Comparison of ENCODE assay signal across 27 mouse cellular contexts in the genomic region with DNA sequence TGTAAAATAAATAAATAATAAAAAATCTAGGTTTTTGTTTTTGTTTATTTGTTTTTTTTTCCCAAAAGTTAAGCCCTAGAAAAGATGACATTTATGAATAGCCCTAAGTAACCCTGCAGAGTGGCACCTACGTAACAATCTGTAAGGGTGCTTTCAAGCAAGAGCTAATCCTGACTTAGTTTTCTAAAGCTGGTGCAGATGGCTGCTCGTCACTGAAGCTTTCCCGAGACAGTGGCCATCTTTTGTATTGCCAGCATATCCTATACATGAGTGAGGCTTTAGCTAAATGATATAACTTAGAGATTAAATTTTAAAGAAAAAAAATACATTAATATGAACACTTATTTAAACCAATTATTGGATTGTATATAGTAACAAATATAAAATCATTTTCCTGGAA.
"Had no signal": no experiment of that assay in that cellular context is flagged by ENCODE, and none has a peak within 500 bp of the region (broad histone marks: within the 10 kb centered on the region; RNA-seq: fewer than 3 reads in every experiment).

No protein-coding gene starts in this region.

- DNase-seq: forebrain, postnatal 0 days; gastrocnemius, adult 2 months; gastrocnemius, postnatal 10 days; gastrocnemius, postnatal 25 days; heart, adult 18-20 months; heart, postnatal 10 days; heart, postnatal 4 days; kidney, adult 18-20 months; kidney, adult 8-10 months; kidney, postnatal 10 days; kidney, postnatal 25 days; kidney, postnatal 4 days; layer of hippocampus, adult 9-11 months; layer of hippocampus, postnatal 36 days; left cerebral cortex, postnatal 4 days had no signal

- H3K9me3 ChIP-seq: heart, embryonic 10.5 days; heart, embryonic 12.5 days; hindbrain, embryonic 10.5 days; hindbrain, embryonic 12.5 days; intestine, embryonic 15.5 days; limb, embryonic 13.5 days; limb, embryonic 15.5 days had no signal

- ATAC-seq: forebrain, postnatal 0 days; hindbrain, embryonic 16.5 days; inflammation-experienced regulatory T-cells, adult 6 months; intestine, embryonic 15.5 days; intestine, postnatal 0 days had no signal

- H3K9ac ChIP-seq: forebrain, postnatal 0 days; heart, embryonic 12.5 days; hindbrain, embryonic 12.5 days; hindbrain, embryonic 14.5 days; intestine, embryonic 15.5 days; limb, embryonic 13.5 days; limb, embryonic 15.5 days had no signal

- H3K4me3 ChIP-seq: gastrocnemius, adult 2 months; heart, embryonic 10.5 days; heart, embryonic 12.5 days; hindbrain, embryonic 10.5 days; hindbrain, embryonic 12.5 days; intestine, embryonic 15.5 days; layer of hippocampus, adult 2 months; limb, embryonic 13.5 days; limb, embryonic 15.5 days had no signal

- H3K27ac ChIP-seq: gastrocnemius, adult 2 months; heart, embryonic 10.5 days; hindbrain, embryonic 10.5 days; hindbrain, embryonic 12.5 days; hindbrain, embryonic 14.5 days; intestine, embryonic 15.5 days; layer of hippocampus, adult 2 months; limb, embryonic 13.5 days; limb, embryonic 15.5 days had no signal

- H3K4me2 ChIP-seq: heart, embryonic 12.5 days; hindbrain, embryonic 12.5 days; hindbrain, embryonic 14.5 days; intestine, embryonic 15.5 days; limb, embryonic 13.5 days; limb, embryonic 15.5 days had no signal

- H3K27me3 ChIP-seq: heart, embryonic 12.5 days; hindbrain, embryonic 12.5 days; intestine, embryonic 15.5 days; limb, embryonic 13.5 days; limb, embryonic 15.5 days had no signal

- H3K4me1 ChIP-seq: heart, embryonic 10.5 days; heart, embryonic 12.5 days; hindbrain, embryonic 10.5 days; hindbrain, embryonic 12.5 days; intestine, embryonic 15.5 days; limb, embryonic 13.5 days; limb, embryonic 15.5 days had no signal
